Mouse (Mus musculus): ENCODE measurements around the gene Pde3a. TPM values are rescaled to one million over a fixed set of nuclear protein-coding genes. Genes with fewer than 3 reads are reported as not detected.

Pde3a gene
- polyA plus RNA-seq, 1 experiment from 2014 or later = 2.3 TPM

- 46% methylated on average over 2 of the region's 2 CpGs for WGBS
- Histone ChIP-seq H3K27me3 (ENCODE audit: control insufficient read depth, insufficient read depth, low read depth, low read length) (no peaks in the 10 kb centered on the region), H3K36me3 (ENCODE audit: control insufficient read depth, insufficient read depth, low read length) (no peaks in the 10 kb centered on the region), H3K9ac (ENCODE audit: low read depth, low read length) (no peak overlapping the region), H3K4me2 (ENCODE audit: low read length) (no peak overlapping the region), H3K9me3 (replicated peaks; ENCODE audit: control insufficient read depth, low read length, poor library complexity, severe bottlenecking) (no peaks in the 10 kb centered on the region), H3K4me1 (ENCODE audit: control insufficient read depth, insufficient read depth, low read length) (no peaks in the 10 kb centered on the region), H3K27ac (ENCODE audit: low read length) (no peak overlapping the region), H3K4me3 (ENCODE audit: low read depth, low read length) (no peak overlapping the region)
- no peak for ATAC-seq
These were observed 82.4 kb downstream of the Pde3a start for GRCm38 (mm10) chr6:141331464-141331863.

DNA sequence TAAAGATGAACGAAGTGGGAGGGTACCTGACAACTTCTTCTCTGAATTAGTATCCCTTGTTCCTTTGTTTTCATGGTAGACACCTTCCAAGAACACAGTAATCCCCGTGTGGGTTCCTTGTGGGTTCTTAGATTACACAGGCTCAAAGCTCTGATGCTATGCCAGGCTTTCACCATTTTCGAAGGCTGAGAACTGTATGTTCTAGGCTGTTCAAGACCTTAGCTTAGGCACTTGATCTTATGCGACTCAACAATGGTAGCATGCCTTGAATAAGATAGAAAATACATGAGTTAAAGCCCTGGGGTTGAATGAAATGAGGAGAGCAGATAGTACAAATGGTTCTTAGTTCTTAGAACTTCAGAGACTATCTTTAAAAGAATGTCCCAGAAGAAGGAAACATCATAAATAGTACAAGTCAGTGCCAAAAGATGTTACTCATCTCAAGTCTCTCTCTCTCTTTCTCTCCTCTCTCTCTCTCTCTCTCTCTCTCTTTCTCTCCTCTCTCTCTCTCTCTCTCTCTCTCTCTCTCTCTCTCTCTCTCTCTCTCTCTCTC, 83.6 kb downstream of the Pde3a start:
- no peak overlapping the region for H3K27ac ChIP-seq (ENCODE audit: low read length)
- ATAC-seq = no peak
- no peak overlapping the region for H3K4me3 ChIP-seq (ENCODE audit: low read depth, low read length)
- 82% methylated on average over 4 of the region's 4 CpGs for WGBS
- H3K4me1 ChIP-seq (ENCODE audit: control insufficient read depth, insufficient read depth, low read length) = no peaks in the 10 kb centered on the region
- no peak overlapping the region for H3K9ac ChIP-seq (ENCODE audit: low read depth, low read length)
- no peak overlapping the region for H3K4me2 ChIP-seq (ENCODE audit: low read length)
- H3K9me3 ChIP-seq (replicated peaks; ENCODE audit: control insufficient read depth, low read length, poor library complexity, severe bottlenecking) = no peaks in the 10 kb centered on the region
- H3K36me3 ChIP-seq (ENCODE audit: control insufficient read depth, insufficient read depth, low read length) = no peaks in the 10 kb centered on the region
- H3K27me3 ChIP-seq (ENCODE audit: control insufficient read depth, insufficient read depth, low read depth, low read length) = no peaks in the 10 kb centered on the region

GRCm38 (mm10) chr6:141333245-141333644, 84.2 kb downstream of the Pde3a start:
- no peak for ATAC-seq
- no peak overlapping the region for H3K9ac ChIP-seq (ENCODE audit: low read depth, low read length)
- H3K9me3 ChIP-seq (replicated peaks; ENCODE audit: control insufficient read depth, low read length, poor library complexity, severe bottlenecking) = no peaks in the 10 kb centered on the region
- WGBS = 53% methylated on average over 3 of the region's 3 CpGs
- H3K4me3 ChIP-seq (ENCODE audit: low read depth, low read length) = no peak overlapping the region
- no peaks in the 10 kb centered on the region for H3K27me3 ChIP-seq (ENCODE audit: control insufficient read depth, insufficient read depth, low read depth, low read length)
- H3K36me3 ChIP-seq (ENCODE audit: control insufficient read depth, insufficient read depth, low read length) = no peaks in the 10 kb centered on the region
- H3K4me2 ChIP-seq (ENCODE audit: low read length) = no peak overlapping the region
- no peak overlapping the region for H3K27ac ChIP-seq (ENCODE audit: low read length)
- H3K4me1 ChIP-seq (ENCODE audit: control insufficient read depth, insufficient read depth, low read length) = no peaks in the 10 kb centered on the region

DNA sequence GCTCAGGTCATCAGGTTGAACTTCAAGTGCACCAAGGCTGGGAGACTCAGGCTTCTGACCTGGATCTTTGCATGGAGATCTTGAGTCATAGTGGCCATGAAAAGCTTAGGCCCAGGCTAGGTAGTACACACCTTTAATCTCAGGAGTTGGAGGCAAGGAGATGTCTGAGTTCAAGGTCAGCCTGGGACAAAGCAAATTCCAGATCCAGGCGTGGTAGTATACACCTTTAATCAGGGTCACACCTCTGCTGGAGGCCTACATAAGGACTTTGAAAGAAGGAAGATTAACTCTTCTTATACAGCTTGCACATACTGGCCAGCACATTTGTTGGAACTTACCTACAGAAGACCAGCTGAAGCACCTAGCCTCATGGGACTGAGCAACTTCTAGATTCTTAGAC, 86.8 kb downstream of the Pde3a start:
- no peaks in the 10 kb centered on the region for H3K9me3 ChIP-seq (replicated peaks; ENCODE audit: control insufficient read depth, low read length, poor library complexity, severe bottlenecking)
- no peaks in the 10 kb centered on the region for H3K36me3 ChIP-seq (ENCODE audit: control insufficient read depth, insufficient read depth, low read length)
- no peaks in the 10 kb centered on the region for H3K4me1 ChIP-seq (ENCODE audit: control insufficient read depth, insufficient read depth, low read length)
- no peaks in the 10 kb centered on the region for H3K27me3 ChIP-seq (ENCODE audit: control insufficient read depth, insufficient read depth, low read depth, low read length)
- no peak overlapping the region for H3K27ac ChIP-seq (ENCODE audit: low read length)
- ATAC-seq = no peak
- WGBS = 81% methylated on average over 1 of the region's 1 CpGs
- no peak overlapping the region for H3K9ac ChIP-seq (ENCODE audit: low read depth, low read length)
- no peak overlapping the region for H3K4me3 ChIP-seq (ENCODE audit: low read depth, low read length)
- H3K4me2 ChIP-seq (ENCODE audit: low read length) = no peak overlapping the region

- Histone ChIP-seq H3K4me3 (ENCODE audit: low read depth, low read length) (no peak overlapping the region), H3K9ac (ENCODE audit: low read depth, low read length) (no peak overlapping the region), H3K4me2 (ENCODE audit: low read length) (no peak overlapping the region), H3K27me3 (ENCODE audit: control insufficient read depth, insufficient read depth, low read depth, low read length) (no peaks in the 10 kb centered on the region), H3K4me1 (ENCODE audit: control insufficient read depth, insufficient read depth, low read length) (no peaks in the 10 kb centered on the region), H3K9me3 (replicated peaks; ENCODE audit: control insufficient read depth, low read length, poor library complexity, severe bottlenecking) (no peaks in the 10 kb centered on the region), H3K27ac (ENCODE audit: low read length) (no peak overlapping the region), H3K36me3 (ENCODE audit: control insufficient read depth, insufficient read depth, low read length) (no peaks in the 10 kb centered on the region)
- ATAC-seq = no peak
- 67% methylated on average over 4 of the region's 4 CpGs for WGBS
These were observed 87.4 kb downstream of the Pde3a start for GRCm38 (mm10) chr6:141336438-141336837.

DNA sequence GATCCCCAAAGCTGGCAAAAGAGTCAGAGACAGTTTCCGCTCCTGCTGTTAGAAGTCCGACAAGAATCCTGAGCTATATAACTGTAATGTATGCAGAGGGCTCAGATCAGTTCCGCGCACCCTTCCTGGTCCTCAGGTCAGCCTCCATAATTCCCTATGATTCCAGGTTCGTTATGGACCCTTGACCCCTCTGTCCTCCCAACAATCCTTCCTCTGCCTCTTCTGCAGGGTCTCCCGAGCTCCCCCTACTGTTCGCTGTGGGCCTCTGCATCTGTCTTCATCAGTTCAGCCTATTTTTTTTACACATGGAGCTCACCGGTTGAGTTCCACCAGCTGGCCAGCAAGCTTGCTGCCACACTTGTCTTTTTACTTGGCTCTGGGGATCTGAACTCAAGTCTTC, 88.6 kb downstream of the Pde3a start:
- H3K27ac ChIP-seq (ENCODE audit: low read length) = no peak overlapping the region
- H3K27me3 ChIP-seq (ENCODE audit: control insufficient read depth, insufficient read depth, low read depth, low read length) = no peaks in the 10 kb centered on the region
- H3K36me3 ChIP-seq (ENCODE audit: control insufficient read depth, insufficient read depth, low read length) = no peaks in the 10 kb centered on the region
- WGBS = 57% methylated on average over 8 of the region's 8 CpGs
- no peak overlapping the region for H3K4me3 ChIP-seq (ENCODE audit: low read depth, low read length)
- no peak overlapping the region for H3K4me2 ChIP-seq (ENCODE audit: low read length)
- no peaks in the 10 kb centered on the region for H3K9me3 ChIP-seq (replicated peaks; ENCODE audit: control insufficient read depth, low read length, poor library complexity, severe bottlenecking)
- H3K9ac ChIP-seq (ENCODE audit: low read depth, low read length) = no peak overlapping the region
- no peaks in the 10 kb centered on the region for H3K4me1 ChIP-seq (ENCODE audit: control insufficient read depth, insufficient read depth, low read length)
- ATAC-seq = no peak

- no peaks in the 10 kb centered on the region for H3K4me1 ChIP-seq (ENCODE audit: control insufficient read depth, insufficient read depth, low read length)
- no peak overlapping the region for H3K4me3 ChIP-seq (ENCODE audit: low read depth, low read length)
- H3K4me2 ChIP-seq (ENCODE audit: low read length) = no peak overlapping the region
- WGBS = 77% methylated on average over 2 of the region's 2 CpGs
- no peak for ATAC-seq
- no peaks in the 10 kb centered on the region for H3K9me3 ChIP-seq (replicated peaks; ENCODE audit: control insufficient read depth, low read length, poor library complexity, severe bottlenecking)
- no peak overlapping the region for H3K27ac ChIP-seq (ENCODE audit: low read length)
- H3K36me3 ChIP-seq (ENCODE audit: control insufficient read depth, insufficient read depth, low read length) = no peaks in the 10 kb centered on the region
- H3K9ac ChIP-seq (ENCODE audit: low read depth, low read length) = no peak overlapping the region
- no peaks in the 10 kb centered on the region for H3K27me3 ChIP-seq (ENCODE audit: control insufficient read depth, insufficient read depth, low read depth, low read length)
These were observed 92.3 kb downstream of the Pde3a start for GRCm38 (mm10) chr6:141341385-141341784.

DNA sequence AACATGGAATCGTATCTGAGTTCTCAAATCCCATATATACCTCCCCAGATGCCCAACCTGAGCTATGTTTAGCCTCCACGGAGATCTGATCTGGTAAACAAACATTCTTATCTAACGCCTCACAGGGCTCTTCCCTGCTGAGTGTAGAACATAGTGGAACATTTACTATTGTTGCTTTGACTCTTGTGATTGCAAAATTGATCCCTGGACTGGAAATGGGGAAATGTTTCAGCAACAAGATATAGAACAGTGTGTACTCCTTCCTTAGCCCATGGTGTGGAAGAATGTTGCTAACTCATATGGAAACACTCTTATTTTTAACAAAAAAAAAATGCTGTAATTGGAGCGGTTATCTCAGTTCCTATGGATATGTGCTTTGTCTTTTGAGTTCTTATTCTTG, 98.8 kb downstream of the Pde3a start:
- H3K9ac ChIP-seq (ENCODE audit: low read depth, low read length) = no peak overlapping the region

DNA sequence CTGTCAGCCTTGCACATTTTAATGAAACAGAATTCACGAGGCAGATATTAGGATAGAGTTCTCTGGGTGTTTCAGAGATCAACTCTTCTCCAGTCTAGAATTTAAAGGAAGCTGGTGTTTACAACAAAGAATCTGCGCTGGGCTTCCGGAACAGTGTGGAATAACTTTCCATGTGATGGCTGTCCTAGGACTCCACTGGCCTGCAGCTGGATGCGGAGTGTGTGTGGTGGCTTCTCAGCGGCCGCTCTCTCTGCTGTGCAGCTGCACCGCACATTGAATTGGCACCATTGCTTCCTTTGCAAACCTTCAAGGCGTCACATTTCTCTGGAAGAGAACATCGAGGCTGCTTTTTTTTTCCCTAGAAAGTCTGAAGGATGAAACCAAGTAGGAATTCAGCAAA, 99.5 kb downstream of the Pde3a start:
- 90% methylated on average over 9 of the region's 9 CpGs for WGBS
- H3K4me2 ChIP-seq (ENCODE audit: low read length) = no peak overlapping the region

More for the DNA sequence above, 98.8 kb downstream of the Pde3a start:
- no peak overlapping the region for H3K4me2 ChIP-seq (ENCODE audit: low read length)
- no peak overlapping the region for H3K4me3 ChIP-seq (ENCODE audit: low read depth, low read length)
- 77% methylated on average over 4 of the region's 4 CpGs for WGBS
- H3K27ac ChIP-seq (ENCODE audit: low read length) = no peak overlapping the region
- no peaks in the 10 kb centered on the region for H3K9me3 ChIP-seq (replicated peaks; ENCODE audit: control insufficient read depth, low read length, poor library complexity, severe bottlenecking)
- H3K36me3 ChIP-seq (ENCODE audit: control insufficient read depth, insufficient read depth, low read length) = no peaks in the 10 kb centered on the region
- no peak for ATAC-seq
- H3K27me3 ChIP-seq (ENCODE audit: control insufficient read depth, insufficient read depth, low read depth, low read length) = no peaks in the 10 kb centered on the region
- no peaks in the 10 kb centered on the region for H3K4me1 ChIP-seq (ENCODE audit: control insufficient read depth, insufficient read depth, low read length)

More for the DNA sequence above, 99.5 kb downstream of the Pde3a start:
- Histone ChIP-seq H3K4me1 (ENCODE audit: control insufficient read depth, insufficient read depth, low read length) (no peaks in the 10 kb centered on the region), H3K36me3 (ENCODE audit: control insufficient read depth, insufficient read depth, low read length) (no peaks in the 10 kb centered on the region), H3K27me3 (ENCODE audit: control insufficient read depth, insufficient read depth, low read depth, low read length) (no peaks in the 10 kb centered on the region), H3K4me3 (ENCODE audit: low read depth, low read length) (no peak overlapping the region), H3K9ac (ENCODE audit: low read depth, low read length) (no peak overlapping the region), H3K27ac (ENCODE audit: low read length) (no peak overlapping the region), H3K9me3 (replicated peaks; ENCODE audit: control insufficient read depth, low read length, poor library complexity, severe bottlenecking) (no peaks in the 10 kb centered on the region)
- no peak for ATAC-seq
